Mouse (Mus musculus) limb, embryonic 14.5 days (tissue): ENCODE measurements around the gene Car5a. TPM values are rescaled to one million over a fixed set of nuclear protein-coding genes. Genes with fewer than 3 reads are reported as not detected.

Source experiments
- ATAC-seq: fragments of 200-750 bp; cut with Nextera tagmentation; 2 replicates; pipeline ENCODE4 v1.8.0; 2017; ENCODE audit warnings: low read depth, moderate number of reproducible peaks, moderate TSS enrichment; ENCODE audit not compliant: low FRiP score
- DNase-seq: peaks from one replicate; pipeline ENCODE4 v3.0.0-alpha.2; 2015; ENCODE audit warnings: low spot score
- H3K27ac ChIP-seq: fragments of 300-500 bp; sonication (generic); replicated peaks from 2 replicates; pipeline ENCODE4 v1.5.1; 2014; ENCODE audit warnings: low read depth, mild to moderate bottlenecking, low read length, moderate library complexity, mixed read lengths
- H3K27me3 ChIP-seq: fragments of 300-500 bp; sonication (generic); 2 replicates; pipeline ENCODE4 v1.6.1; 2014; ENCODE audit warnings: low read length, mixed read lengths; ENCODE audit not compliant: control insufficient read depth, insufficient read depth
- H3K36me3 ChIP-seq: fragments of 300-500 bp; sonication (generic); 2 replicates; pipeline ENCODE4 v1.6.1; 2014; ENCODE audit warnings: mild to moderate bottlenecking, low read length, moderate library complexity, mixed read lengths; ENCODE audit not compliant: control insufficient read depth, insufficient read depth
- H3K4me1 ChIP-seq: fragments of 300-500 bp; sonication (generic); 2 replicates; pipeline ENCODE4 v1.6.1; 2014; ENCODE audit warnings: antibody characterized with exemption, low read length, mixed read lengths; ENCODE audit not compliant: control insufficient read depth, insufficient read depth
- H3K4me2 ChIP-seq: fragments of 300-500 bp; sonication (generic); replicated peaks from 2 replicates; pipeline ENCODE4 v1.6.1; 2014; ENCODE audit warnings: low read depth, mild to moderate bottlenecking, low read length, moderate library complexity; ENCODE audit not compliant: severe bottlenecking
- H3K4me3 ChIP-seq: fragments of 300-500 bp; sonication (generic); replicated peaks from 2 replicates; pipeline ENCODE4 v1.5.1; 2014; ENCODE audit warnings: low read length
- H3K9ac ChIP-seq: fragments of 300-500 bp; sonication (generic); 2 replicates; pipeline ENCODE4 v1.6.1; 2014; ENCODE audit warnings: mild to moderate bottlenecking, low read depth, low read length, moderate library complexity; ENCODE audit not compliant: severe bottlenecking
- H3K9me3 ChIP-seq: fragments of 300-500 bp; sonication (generic); 2 replicates; pipeline ENCODE4 v1.6.1; 2016; ENCODE audit warnings: low read length; ENCODE audit not compliant: control insufficient read depth
- POLR2A ChIP-seq: fragments of 200-500 bp; IDR thresholded peaks from 2 replicates; pipeline ENCODE4 v1.8.0; 2012; ENCODE audit warnings: inconsistent platforms, mild to moderate bottlenecking, moderate library complexity, borderline replicate concordance; ENCODE audit not compliant: insufficient read depth, insufficient read length; ENCODE audit errors: extremely low read depth
- WGBS: fragments of 180-500 bp; shearing (Covaris S2); extraction: QIAGEN DNeasy Blood & Tissue Kit; methylation state at CpG from one replicate; pipeline ENCODE4 v1.1.7; 2014; 5-methylcytosine and 5-hydroxymethylcytosine counted together
- polyA plus RNA-seq, 2 experiments: library from polyadenylated mRNA; depleted of rRNA in 1 of 2; stranded (reverse) in 1 of 2; unstranded in 1 of 2; fragments of >200 nt; fragmentation: Nextera tagmentation in 1 of 2; extraction: Ambion mirVana in 1 of 2; gene quantifications; 2 replicates each; pipeline versions ENCODE4 v1.2.1 to v1.2.3; 2012 to 2014

Car5a gene
- polyA plus RNA-seq, 2 experiments, result not detected

DNA sequence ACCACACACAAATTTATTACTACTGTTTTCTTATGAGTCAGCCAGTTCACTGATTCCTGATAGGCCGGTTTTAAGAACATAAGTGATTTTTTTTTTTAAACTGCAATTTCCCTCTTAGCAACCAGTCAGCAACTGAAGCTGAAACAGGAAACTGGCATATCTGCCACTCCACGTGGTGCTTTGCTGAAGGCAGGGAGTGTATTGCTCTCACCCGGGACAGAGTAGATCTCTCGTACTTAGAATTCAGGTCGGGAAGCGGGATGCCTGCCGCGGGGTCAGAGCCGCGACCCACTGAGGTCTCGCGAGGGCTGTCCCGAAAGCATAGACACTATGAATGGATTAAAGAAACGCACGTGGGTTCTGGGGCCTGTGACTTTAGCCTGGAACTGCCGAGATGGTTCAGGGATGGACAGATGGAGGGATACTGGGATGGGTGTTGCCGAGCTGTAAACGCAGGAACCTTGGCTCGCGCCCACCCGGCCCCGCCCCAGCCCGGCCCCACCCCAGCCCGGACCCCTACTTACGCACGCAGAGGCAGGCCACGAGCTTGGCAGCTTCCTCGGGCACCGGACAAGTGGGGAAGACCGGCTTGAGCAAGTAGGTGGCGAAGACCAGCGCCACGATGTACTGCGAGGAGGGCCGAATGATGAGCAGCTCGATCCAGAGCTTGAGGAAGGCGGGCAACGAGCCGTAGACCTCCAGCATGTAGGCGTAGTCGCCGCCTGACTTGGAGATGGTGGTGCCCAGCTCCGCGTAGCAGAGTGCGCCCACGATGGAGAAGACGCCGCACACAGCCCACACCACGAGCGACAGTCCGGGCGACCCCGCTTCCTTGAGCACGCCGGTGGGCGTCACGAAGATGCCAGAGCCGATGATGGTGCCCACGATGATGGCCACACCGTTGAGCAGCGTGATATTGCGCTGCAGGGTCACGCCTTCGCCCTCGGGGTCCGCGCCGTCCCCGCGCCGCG lies 37.9 kb downstream of the Car5a start:
- H3K27me3 ChIP-seq, result no peaks in the 10 kb centered on the region
- ATAC-seq (peak; percentile 16; the same call in 1 of the 2 replicates), DNase-seq (peak; percentile 37)
- 0 out of 2 replicates have a peak overlapping the region, but pooled peaks have one; percentile 13 for H3K27ac ChIP-seq
- H3K36me3 ChIP-seq, result no peaks in the 10 kb centered on the region
- TF ChIP-seq POLR2A, result no peak
- peak overlapping the region; percentile 62 for H3K9ac ChIP-seq
- H3K4me3 ChIP-seq, result peak overlapping the region; percentile 77
- peak overlapping the region; percentile 98 for H3K4me2 ChIP-seq
- under 1% methylated on average over 55 of the region's 72 CpGs for whole genome bisulfite sequencing
- H3K9me3 ChIP-seq, result no peaks in the 10 kb centered on the region
- peaks cover 18% of the 10 kb centered on the region for H3K4me1 ChIP-seq

DNA sequence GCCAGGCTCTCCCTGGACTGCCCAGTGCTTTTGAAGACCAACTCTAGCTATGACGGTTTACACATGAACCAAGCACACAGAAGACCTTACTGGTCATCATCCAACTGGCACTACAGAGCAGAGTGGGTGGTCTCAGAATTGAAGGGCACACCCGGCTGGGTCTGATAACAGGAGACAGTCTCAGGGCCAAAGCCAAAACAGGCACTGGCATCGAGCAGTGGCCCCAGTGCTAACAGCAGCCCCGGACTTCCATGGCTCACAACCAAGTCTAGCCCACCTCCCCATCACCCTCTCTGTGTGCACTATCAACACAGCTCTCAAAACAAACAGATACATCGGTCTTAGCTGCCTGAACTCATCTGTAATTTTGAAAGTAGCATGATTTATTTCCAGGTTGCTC lies 38.8 kb downstream of the Car5a start:
- Histone ChIP-seq H3K36me3 (no peaks in the 10 kb centered on the region), H3K4me2 (peak overlapping the region; percentile 98), H3K9ac (peak overlapping the region; percentile 62; the same call in 1 of the 2 replicates), H3K9me3 (no peaks in the 10 kb centered on the region), H3K27me3 (no peaks in the 10 kb centered on the region), H3K4me1 (peaks cover 18% of the 10 kb centered on the region), H3K27ac (no peak overlapping the region), H3K4me3 (peak overlapping the region; percentile 77)
- no peak for TF ChIP-seq POLR2A
- WGBS, result 38% methylated on average over 5 of the region's 5 CpGs
- ATAC-seq (no peak), DNase-seq (no peak)

DNA sequence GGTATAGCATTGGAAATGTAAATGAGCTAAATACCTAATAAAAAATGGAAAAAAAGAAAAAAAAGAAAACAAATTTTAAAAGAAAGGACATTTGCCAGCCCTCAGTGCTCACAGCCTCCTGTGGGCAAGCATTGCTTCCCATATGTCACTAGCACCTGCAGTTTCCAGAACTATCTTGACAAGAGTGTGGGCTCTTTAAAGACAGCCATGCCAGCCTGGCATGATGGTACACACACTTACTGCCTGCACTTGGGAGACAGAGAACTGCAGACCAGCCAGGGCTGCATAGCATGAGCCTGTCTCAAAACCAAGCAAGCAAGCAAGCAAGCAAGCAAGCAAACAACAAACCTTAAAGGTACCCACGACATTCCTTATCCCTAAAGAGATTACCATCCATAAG lies 39.3 kb downstream of the Car5a start:
- Histone ChIP-seq H3K4me3 (peak overlapping the region; percentile 77; the same call in 1 of the 2 replicates), H3K27me3 (no peaks in the 10 kb centered on the region), H3K27ac (no peak overlapping the region), H3K9me3 (no peaks in the 10 kb centered on the region), H3K36me3 (no peaks in the 10 kb centered on the region), H3K4me2 (peak overlapping the region; percentile 98), H3K4me1 (peaks cover 18% of the 10 kb centered on the region), H3K9ac (no peak overlapping the region)
- TF ChIP-seq POLR2A, result no peak
- WGBS, result 75% methylated on average over 1 of the region's 1 CpGs
- ATAC-seq (no peak), DNase-seq (no peak)

DNA sequence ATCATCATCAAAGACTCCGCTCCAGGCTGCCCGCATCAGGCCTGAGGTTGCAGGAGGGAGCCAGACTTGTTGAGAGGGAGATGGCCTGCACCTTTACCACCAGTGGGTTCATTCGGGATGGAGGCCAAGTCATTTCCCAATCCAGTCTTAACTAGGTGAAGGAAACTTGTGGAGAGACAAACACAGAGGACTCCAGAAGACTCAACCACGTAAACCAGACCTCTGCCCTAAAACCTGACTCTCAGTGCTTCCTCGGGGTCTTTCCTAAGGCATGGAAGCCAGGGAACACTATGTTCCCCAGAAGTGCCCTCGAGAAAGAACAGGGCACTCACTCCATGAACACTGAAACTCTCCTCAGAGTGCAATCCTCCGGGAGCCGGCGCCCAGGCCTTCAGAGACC lies 39.7 kb downstream of the Car5a start:
- Histone ChIP-seq H3K27ac (no peak overlapping the region), H3K27me3 (no peaks in the 10 kb centered on the region), H3K4me1 (peaks cover 18% of the 10 kb centered on the region), H3K4me3 (no peak overlapping the region), H3K9me3 (no peaks in the 10 kb centered on the region), H3K4me2 (peak overlapping the region; percentile 98; the same call in 1 of the 2 replicates), H3K36me3 (no peaks in the 10 kb centered on the region), H3K9ac (0 out of 2 replicates have a peak overlapping the region, but pooled peaks have one; percentile 1)
- WGBS, result 81% methylated on average over 9 of the region's 9 CpGs
- ATAC-seq (no peak), DNase-seq (no peak)
- TF ChIP-seq POLR2A, result no peak

DNA sequence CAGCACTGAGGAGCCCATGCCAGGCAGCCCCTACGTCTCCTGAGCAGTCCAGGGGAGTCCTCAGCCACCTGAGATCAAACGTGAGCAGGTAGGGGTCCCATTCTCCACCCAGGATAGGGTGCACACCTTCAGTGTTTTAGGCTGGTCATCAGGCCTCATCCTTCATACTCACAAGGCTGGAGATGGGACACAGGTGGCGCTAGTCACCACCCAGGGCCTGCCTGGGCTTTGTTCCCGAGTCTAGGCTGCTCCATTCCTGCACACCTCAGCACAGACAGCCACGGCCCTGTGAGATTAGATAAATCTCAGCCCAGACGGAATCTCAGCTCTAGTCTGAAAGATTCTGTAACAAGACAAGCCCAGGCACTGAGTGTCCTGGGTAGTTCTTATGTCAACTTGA lies 40.7 kb downstream of the Car5a start:
- Histone ChIP-seq H3K9me3 (no peaks in the 10 kb centered on the region), H3K4me2 (no peak overlapping the region), H3K36me3 (no peaks in the 10 kb centered on the region), H3K4me3 (no peak overlapping the region), H3K9ac (no peak overlapping the region), H3K4me1 (peaks cover 17% of the 10 kb centered on the region), H3K27me3 (no peaks in the 10 kb centered on the region), H3K27ac (no peak overlapping the region)
- no peak for DNase-seq
- 73% methylated on average over 6 of the region's 6 CpGs for WGBS
- no peak for TF ChIP-seq POLR2A
- no peak for ATAC-seq
